Comparison of ENCODE assay signal across 8 mouse cellular contexts in the genomic region with DNA sequence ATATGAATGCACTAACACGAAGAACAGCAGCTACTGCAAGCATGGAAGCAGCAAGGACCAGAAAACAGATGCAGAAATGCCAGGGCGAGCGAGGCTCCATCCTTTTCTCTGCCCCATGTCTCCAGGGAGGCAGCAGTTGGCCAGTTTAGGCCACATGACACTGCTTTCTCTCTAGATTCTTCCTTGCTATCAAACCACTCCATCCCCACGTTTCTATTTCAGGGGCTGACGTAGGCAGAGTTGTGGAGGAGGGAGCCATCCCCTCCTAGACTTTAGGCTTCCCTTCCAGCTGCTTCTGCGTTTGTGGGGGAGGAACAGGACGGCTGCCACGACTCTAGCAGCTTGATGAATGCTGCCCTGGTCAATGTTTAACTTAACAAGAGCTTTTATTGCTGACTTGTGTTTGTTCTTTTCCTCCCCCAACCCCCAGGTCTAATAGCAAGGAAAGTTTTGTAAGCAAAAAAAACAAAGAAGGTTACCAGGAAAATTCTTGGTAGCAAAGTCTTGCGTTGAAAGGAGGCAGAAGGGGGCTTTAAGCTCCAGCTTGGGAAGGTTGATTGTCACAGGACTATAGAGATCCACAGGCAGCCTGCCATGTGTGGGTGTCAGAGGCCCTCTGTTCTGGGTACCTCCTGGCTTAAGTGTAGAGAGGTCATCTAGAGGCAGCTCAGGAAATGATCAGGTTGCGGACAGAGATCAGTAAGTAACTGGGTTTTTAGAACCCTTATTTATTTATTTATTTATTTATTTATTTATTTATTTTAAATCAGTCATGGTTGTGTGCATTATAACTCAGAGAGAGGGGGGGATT.
A peak's percentile ranks its signal among the peaks of the same experiment; 100 is the strongest.
DNase-seq lines count a peak whose midpoint lies in the region; ATAC-seq and TF ChIP-seq lines count a peak whose summit lies in the region.

No protein-coding gene starts in this region.

- DNase-seq in layer of hippocampus, adult 11-12 months (ENCODE audit: low spot score): peak; percentile 69
- no peak for DNase-seq in layer of hippocampus, adult 9-10 months (ENCODE audit: low spot score)
- DNase-seq in heart, adult 2 months: peak; percentile 61 to 78
- DNase-seq in kidney, adult 18-20 months: peak; percentile 73
- peak; percentile 75 to 96 for DNase-seq in left cerebral cortex, postnatal 25 days (ENCODE audit: low spot score in 2 of 2)
- no peak for DNase-seq in cerebellum, adult 9-11 months

- no peaks in the 10 kb centered on the region; the same call in 1 of the 2 replicates for H3K9me3 ChIP-seq in stomach, embryonic 16.5 days (replicated peaks; ENCODE audit: control insufficient read depth, low read length)

- intact Hi-C loops in heart, adult 2 months (cut with DNase I): loop anchor here (2.0 to 10.0 kb wide), 2 partner anchors 211 to 283 kb away; no protein-coding TSS in a partner anchor
- intact Hi-C loops in left cerebral cortex, postnatal 25 days (cut with DNase I): loop anchor here (5.0 to 10.0 kb wide), 4 partner anchors 49 to 214 kb away; partner anchors contain the start of gene Maml3

- TF ChIP-seq EP300 in heart, adult 2 months (IDR thresholded peaks at IDR 0.05; ENCODE audit: insufficient read depth, low read depth, low read length): peak; percentile 82; the same call in 1 of the 2 replicates

- H3K9ac ChIP-seq in heart, adult 2 months (ENCODE audit: low read depth, low read length): peak overlapping the region; percentile 27
- H3K9ac ChIP-seq in stomach, embryonic 16.5 days (ENCODE audit: low read length): peak overlapping the region; percentile 49

- H3K4me3 ChIP-seq in heart, adult 2 months: no peak overlapping the region
- peak overlapping the region; percentile 17 for H3K4me3 ChIP-seq in stomach, embryonic 16.5 days (replicated peaks; ENCODE audit: low read length)

- WGBS in heart, adult 2 months: 12% methylated on average over 10 of the region's 10 CpGs
- WGBS in stomach, embryonic 16.5 days: 7% methylated on average over 10 of the region's 10 CpGs

- ATAC-seq in megakaryocyte progenitor cell, adult 5-6 weeks (replicated peaks; ENCODE audit: poor library complexity): peak; percentile 20; the same call in 1 of the 2 replicates
- peak; percentile 95 for ATAC-seq in stomach, embryonic 16.5 days (ENCODE audit: insufficient read depth, low FRiP score)

- H3K79me2 ChIP-seq in heart, adult 2 months (replicated peaks; ENCODE audit: control insufficient read depth, insufficient read depth, low read length): no peaks in the 10 kb centered on the region

- H3K27me3 ChIP-seq in heart, adult 2 months (ENCODE audit: control insufficient read depth, insufficient read depth, low read length): no peaks in the 10 kb centered on the region
- no peaks in the 10 kb centered on the region for H3K27me3 ChIP-seq in stomach, embryonic 16.5 days (ENCODE audit: control insufficient read depth, insufficient read depth, low read length)

- H3K4me1 ChIP-seq in heart, adult 2 months (ENCODE audit: control insufficient read depth, insufficient read depth, low read length): peaks cover 9% of the 10 kb centered on the region
- peaks cover 30% of the 10 kb centered on the region for H3K4me1 ChIP-seq in stomach, embryonic 16.5 days (ENCODE audit: control insufficient read depth, insufficient read depth, low read length)

- peak; percentile 45; the same call in 1 of the 2 replicates for TF ChIP-seq POLR2A in heart, adult 2 months (IDR thresholded peaks at IDR 0.05; ENCODE audit: insufficient read depth, low read depth, low read length)

- peak overlapping the region; percentile 32 for H3K4me2 ChIP-seq in stomach, embryonic 16.5 days (ENCODE audit: low read depth, low read length)

- no peak for TF ChIP-seq CTCF in heart, adult 2 months (IDR thresholded peaks at IDR 0.05)

- no peaks in the 10 kb centered on the region for H3K36me3 ChIP-seq in heart, adult 2 months (ENCODE audit: control insufficient read depth, insufficient read depth, low read length)
- H3K36me3 ChIP-seq in stomach, embryonic 16.5 days (ENCODE audit: control insufficient read depth, insufficient read depth, low read length): no peaks in the 10 kb centered on the region

- peak overlapping the region; percentile 73 for H3K27ac ChIP-seq in heart, adult 2 months
- peak overlapping the region; percentile 94 for H3K27ac ChIP-seq in stomach, embryonic 16.5 days (ENCODE audit: low read length)

Comparison
In these comparisons a context has a peak if more than half of its experiments do, and no peak if none do; other contexts are left out.
1. DNase-seq: peak in layer of hippocampus, adult 11-12 months (single experiment), heart, adult 2 months (2 of 2), kidney, adult 18-20 months (single experiment) and left cerebral cortex, postnatal 25 days (2 of 2); none in layer of hippocampus, adult 9-10 months (single experiment) and cerebellum, adult 9-11 months (single experiment).